Mouse (Mus musculus): ENCODE results near the gene Eif5a. TPM values are rescaled to one million over a fixed set of nuclear protein-coding genes. Genes with fewer than 3 reads are reported as not detected.
"Not testable (repeated sequence)": the region's sequence is repeated elsewhere in the genome, so short reads cannot be mapped to it uniquely, and the experiment has no call there.

Gene Eif5a
- polyA plus RNA-seq, 1 experiment from 2014 or later, result 1,800 TPM

DNA sequence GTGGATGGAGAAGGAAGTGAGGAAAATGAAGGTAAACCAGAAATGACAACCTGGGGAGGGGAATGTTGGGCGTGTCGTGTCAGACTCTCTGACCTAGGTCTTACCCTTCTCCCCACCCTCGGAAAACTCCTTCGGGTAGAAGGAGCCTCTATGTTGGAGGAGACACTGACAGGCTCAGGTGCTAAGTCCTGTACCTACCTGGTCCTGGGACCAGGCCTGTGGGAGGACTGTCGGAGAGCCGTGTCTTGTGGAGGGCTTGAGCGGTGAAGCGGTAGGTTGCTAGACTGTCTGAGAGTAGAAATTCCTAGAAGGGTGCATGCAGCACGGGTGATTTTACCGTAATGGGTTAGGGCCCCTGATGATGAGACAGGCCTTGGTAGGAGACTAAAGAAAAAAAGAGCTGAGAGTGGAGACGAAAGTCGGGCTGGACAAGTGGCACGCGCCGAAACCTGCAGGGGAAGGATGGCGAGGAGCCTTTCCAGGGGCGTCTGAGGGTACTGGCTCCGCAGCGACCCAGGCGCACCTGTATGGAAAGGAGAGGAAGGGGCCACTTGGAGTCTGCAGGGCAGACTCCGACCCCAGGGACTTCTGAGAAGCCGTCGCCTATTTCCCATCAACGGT, 43.0 kb upstream of the Eif5a start, which contains the start of gene Cldn7:
Gene Cldn7, plus strand, starts transcription at position 130 of the 621 bp plus-strand sequence.
- Histone ChIP-seq H3K27ac (ENCODE audit: low read depth, low read length) (no peak within 1 kb of the TSS), H3K9me3 (ENCODE audit: control insufficient read depth, low read length) (no peaks in the 10 kb centered on the region), H3K4me2 (no peak within 1 kb of the TSS), H3K27me3 (ENCODE audit: control insufficient read depth, insufficient read depth, low read length) (peaks cover 54% of the 10 kb centered on the region), H3K4me3 (ENCODE audit: low read depth, low read length) (no peak within 1 kb of the TSS), H3K9ac (ENCODE audit: low read length) (no peak within 1 kb of the TSS), H3K4me1 (ENCODE audit: control insufficient read depth, insufficient read depth, low read length) (peaks cover 6% of the 10 kb centered on the region; the same call in 1 of the 2 replicates), H3K36me3 (ENCODE audit: control insufficient read depth, insufficient read depth, low read length) (peaks cover 7% of the 10 kb centered on the region; the same call in 1 of the 2 replicates)
- DNase-seq (ENCODE audit: low spot score, missing footprints) (peak; percentile 92), ATAC-seq (ENCODE audit: low FRiP score) (no peak)
- 13% methylated on average over 24 of the region's 24 CpGs for WGBS

DNA sequence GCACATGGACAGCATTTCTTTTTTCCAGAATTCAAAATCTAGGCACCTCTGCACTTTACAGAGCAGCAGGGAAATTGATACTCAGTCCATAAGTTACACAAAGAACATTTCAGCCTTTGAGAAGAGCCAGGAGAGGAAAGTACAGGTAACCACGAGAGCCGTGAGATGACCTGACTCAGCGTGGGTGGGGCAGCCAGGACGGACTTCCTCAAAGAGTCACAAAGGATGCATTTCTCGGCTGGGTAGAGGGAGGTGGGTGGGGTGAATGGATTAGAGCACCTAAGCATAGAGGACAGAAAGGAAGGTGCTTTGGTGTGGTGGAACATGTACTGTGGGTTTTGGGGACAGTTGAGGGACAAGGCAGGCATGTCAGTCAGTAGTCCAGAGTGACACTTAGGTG, 40.1 kb upstream of the Eif5a start:
- Histone ChIP-seq H3K27me3 (ENCODE audit: control insufficient read depth, insufficient read depth, low read length) (peaks cover 39% of the 10 kb centered on the region), H3K36me3 (ENCODE audit: control insufficient read depth, insufficient read depth, low read length) (no peaks in the 10 kb centered on the region), H3K4me1 (ENCODE audit: control insufficient read depth, insufficient read depth, low read length) (peaks cover 6% of the 10 kb centered on the region; the same call in 1 of the 2 replicates), H3K9ac (ENCODE audit: low read length) (no peak overlapping the region), H3K4me3 (ENCODE audit: low read depth, low read length) (no peak overlapping the region), H3K4me2 (no peak overlapping the region), H3K27ac (ENCODE audit: low read depth, low read length) (no peak overlapping the region), H3K9me3 (ENCODE audit: control insufficient read depth, low read length) (no peaks in the 10 kb centered on the region)
- WGBS, result 59% methylated on average over 5 of the region's 5 CpGs
- DNase-seq (ENCODE audit: low spot score, missing footprints) (no peak), ATAC-seq (ENCODE audit: low FRiP score) (no peak)

GRCm38 (mm10) chr11:69960616-69961015, 38.9 kb upstream of the Eif5a start:
- DNase-seq (ENCODE audit: low spot score, missing footprints) (no peak), ATAC-seq (ENCODE audit: low FRiP score) (no peak)
- Histone ChIP-seq H3K36me3 (ENCODE audit: control insufficient read depth, insufficient read depth, low read length) (no peaks in the 10 kb centered on the region), H3K9me3 (ENCODE audit: control insufficient read depth, low read length) (no peaks in the 10 kb centered on the region), H3K4me3 (ENCODE audit: low read depth, low read length) (no peak overlapping the region), H3K4me1 (ENCODE audit: control insufficient read depth, insufficient read depth, low read length) (0 out of 2 replicates have a peak, but pooled peaks cover 3% of the 10 kb centered on the region), H3K4me2 (no peak overlapping the region), H3K27ac (ENCODE audit: low read depth, low read length) (no peak overlapping the region), H3K27me3 (ENCODE audit: control insufficient read depth, insufficient read depth, low read length) (peaks cover 27% of the 10 kb centered on the region), H3K9ac (ENCODE audit: low read length) (no peak overlapping the region)
- WGBS, result 25% methylated on average over 5 of the region's 5 CpGs

- no peak overlapping the region for H3K4me3 ChIP-seq (ENCODE audit: low read depth, low read length)
- 73% methylated on average over 1 of the region's 1 CpGs for WGBS
- H3K9ac ChIP-seq (ENCODE audit: low read length), result no peak overlapping the region
- H3K27me3 ChIP-seq (ENCODE audit: control insufficient read depth, insufficient read depth, low read length), result no peaks in the 10 kb centered on the region
- H3K27ac ChIP-seq (ENCODE audit: low read depth, low read length), result no peak overlapping the region
- no peak for ATAC-seq (ENCODE audit: low FRiP score)
- no peaks in the 10 kb centered on the region for H3K36me3 ChIP-seq (ENCODE audit: control insufficient read depth, insufficient read depth, low read length)
- no peaks in the 10 kb centered on the region for H3K9me3 ChIP-seq (ENCODE audit: control insufficient read depth, low read length)
- no peak overlapping the region for H3K4me2 ChIP-seq
- no peaks in the 10 kb centered on the region for H3K4me1 ChIP-seq (ENCODE audit: control insufficient read depth, insufficient read depth, low read length)
- no peak for DNase-seq (ENCODE audit: low spot score, missing footprints)
Measured at GRCm38 (mm10) chr11:69956218-69956617, 34.5 kb upstream of the Eif5a start.

DNA sequence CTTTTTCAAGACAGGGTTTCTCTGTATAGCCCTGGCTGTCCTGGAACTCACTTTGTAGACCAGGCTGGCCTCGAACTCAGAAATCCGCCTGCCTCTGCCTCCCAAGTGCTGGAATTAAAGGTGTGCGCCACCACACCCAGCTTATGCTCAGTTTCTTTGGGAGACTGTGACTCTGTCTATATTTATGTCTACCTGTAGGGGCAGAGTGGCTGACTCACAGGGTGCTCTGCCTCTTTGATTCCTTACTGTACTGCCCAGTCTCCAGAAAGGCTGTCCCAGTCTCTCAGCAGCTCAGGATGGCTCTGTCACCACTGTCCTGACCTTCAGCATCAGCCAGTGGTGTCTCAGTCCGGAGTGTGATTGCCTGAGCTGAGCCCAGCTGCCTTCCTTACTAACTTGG, 33.9 kb upstream of the Eif5a start:
- not testable (repeated sequence) for DNase-seq (ENCODE audit: low spot score, missing footprints); H3K4me3 ChIP-seq (ENCODE audit: low read depth, low read length); H3K27ac ChIP-seq (ENCODE audit: low read depth, low read length); H3K9ac ChIP-seq (ENCODE audit: low read length); H3K36me3 ChIP-seq (ENCODE audit: control insufficient read depth, insufficient read depth, low read length); ATAC-seq (ENCODE audit: low FRiP score); H3K9me3 ChIP-seq (ENCODE audit: control insufficient read depth, low read length); H3K4me1 ChIP-seq (ENCODE audit: control insufficient read depth, insufficient read depth, low read length); H3K27me3 ChIP-seq (ENCODE audit: control insufficient read depth, insufficient read depth, low read length); H3K4me2 ChIP-seq
- WGBS, result 81% methylated on average over 4 of the region's 4 CpGs

DNA sequence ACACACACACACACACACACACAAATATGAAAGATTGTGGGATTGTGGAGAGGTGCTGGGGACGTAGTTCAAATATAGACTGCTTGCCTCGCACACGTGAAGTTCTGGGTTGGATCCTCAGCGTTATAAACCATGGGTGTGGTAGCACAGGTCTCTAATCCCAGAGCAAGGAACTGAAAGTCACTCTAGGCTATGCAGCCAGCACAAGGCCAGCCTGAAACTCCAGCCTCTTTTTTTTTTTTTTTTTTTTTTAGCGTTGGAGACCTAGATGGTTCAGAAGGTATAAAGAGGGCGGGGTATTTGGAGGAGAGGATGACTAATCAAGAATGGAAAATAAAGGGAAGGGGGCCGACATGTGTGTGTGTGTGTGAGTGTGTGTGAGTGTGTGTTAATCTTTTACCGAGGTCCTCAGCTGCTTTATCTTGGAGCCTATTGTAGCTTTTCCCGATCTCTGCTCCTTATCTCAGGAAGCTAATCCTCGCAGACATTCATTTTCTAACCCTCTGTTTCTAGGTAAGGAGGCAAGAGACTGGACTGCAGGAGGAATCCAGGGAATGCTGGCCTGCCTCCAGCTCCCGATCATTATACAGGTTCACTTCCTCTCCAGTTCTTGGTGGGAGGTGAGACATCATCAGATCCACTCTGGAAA, 31.6 kb upstream of the Eif5a start:
- no peaks in the 10 kb centered on the region for H3K27me3 ChIP-seq (ENCODE audit: control insufficient read depth, insufficient read depth, low read length)
- ATAC-seq (ENCODE audit: low FRiP score) (no peak), DNase-seq (ENCODE audit: low spot score, missing footprints) (no peak)
- H3K36me3 ChIP-seq (ENCODE audit: control insufficient read depth, insufficient read depth, low read length), result no peaks in the 10 kb centered on the region
- H3K27ac ChIP-seq (ENCODE audit: low read depth, low read length), result no peak overlapping the region
- WGBS, result 70% methylated on average over 11 of the region's 11 CpGs
- no peaks in the 10 kb centered on the region for H3K9me3 ChIP-seq (ENCODE audit: control insufficient read depth, low read length)
- H3K4me1 ChIP-seq (ENCODE audit: control insufficient read depth, insufficient read depth, low read length), result peaks cover 4% of the 10 kb centered on the region; the same call in 1 of the 2 replicates
- H3K4me2 ChIP-seq, result no peak overlapping the region
- H3K9ac ChIP-seq (ENCODE audit: low read length), result no peak overlapping the region
- H3K4me3 ChIP-seq (ENCODE audit: low read depth, low read length), result no peak overlapping the region

DNA sequence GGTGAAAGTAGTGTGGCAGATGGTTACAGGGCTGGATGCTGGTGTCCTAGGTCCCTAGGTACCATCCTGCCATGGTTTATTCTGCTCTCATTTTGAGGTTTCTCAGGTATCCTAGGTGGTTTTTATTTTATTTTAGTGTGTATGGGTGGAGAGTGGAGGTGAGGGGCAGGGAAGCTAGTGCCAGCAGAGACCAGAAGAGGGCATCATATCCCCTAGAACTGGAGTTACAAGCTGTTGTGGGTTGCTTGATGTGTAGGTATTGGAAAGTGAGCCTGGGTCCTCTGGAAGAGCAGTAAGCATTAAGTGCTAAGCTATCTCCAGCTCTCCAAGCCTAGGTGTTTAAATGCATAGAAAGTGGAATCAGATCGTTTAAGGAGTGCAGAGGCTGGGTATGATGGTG, 30.5 kb upstream of the Eif5a start:
- H3K9ac ChIP-seq (ENCODE audit: low read length), result no peak overlapping the region
- H3K4me3 ChIP-seq (ENCODE audit: low read depth, low read length), result no peak overlapping the region
- no peak overlapping the region for H3K27ac ChIP-seq (ENCODE audit: low read depth, low read length)
- H3K4me1 ChIP-seq (ENCODE audit: control insufficient read depth, insufficient read depth, low read length), result peaks cover 9% of the 10 kb centered on the region
- no peaks in the 10 kb centered on the region for H3K9me3 ChIP-seq (ENCODE audit: control insufficient read depth, low read length)
- no peaks in the 10 kb centered on the region for H3K36me3 ChIP-seq (ENCODE audit: control insufficient read depth, insufficient read depth, low read length)
- no peak for DNase-seq (ENCODE audit: low spot score, missing footprints)
- no peak for ATAC-seq (ENCODE audit: low FRiP score)
- no peaks in the 10 kb centered on the region for H3K27me3 ChIP-seq (ENCODE audit: control insufficient read depth, insufficient read depth, low read length)
- no peak overlapping the region for H3K4me2 ChIP-seq
- 52% methylated on average over 1 of the region's 1 CpGs for WGBS

DNA sequence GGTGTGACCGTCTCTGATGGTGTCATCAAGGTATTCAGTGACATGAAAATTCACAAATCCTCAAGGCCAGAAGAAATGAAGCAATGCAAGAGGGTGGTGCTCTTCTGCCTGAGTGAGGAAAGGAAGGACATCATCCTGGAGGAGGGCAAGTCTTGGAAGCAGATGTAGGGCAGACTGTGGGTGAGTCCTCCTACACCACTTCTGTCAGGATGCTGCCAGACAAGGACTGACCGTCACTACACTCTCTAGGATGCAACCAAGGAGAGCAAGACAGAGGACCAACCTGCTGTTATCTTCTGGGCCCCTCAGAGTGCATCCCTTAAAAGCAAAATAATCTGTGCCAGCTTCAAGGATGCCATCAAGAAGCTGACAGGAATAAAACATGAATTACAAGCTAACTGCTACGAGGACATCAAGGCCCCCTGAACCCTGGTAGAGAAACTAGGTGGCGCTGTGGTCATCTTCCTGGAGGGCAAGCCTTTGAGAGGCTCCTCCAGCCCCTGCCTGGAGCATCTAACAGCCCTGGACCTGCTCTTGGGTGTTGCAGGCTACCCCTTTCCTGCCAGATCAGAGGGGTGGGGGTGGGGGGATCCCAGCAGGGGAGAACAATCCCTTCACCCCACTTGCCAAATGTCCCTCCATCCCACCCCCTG, 29.2 kb upstream of the Eif5a start:
- H3K4me3 ChIP-seq (ENCODE audit: low read depth, low read length), result no peak overlapping the region
- H3K4me2 ChIP-seq, result no peak overlapping the region
- no peak overlapping the region for H3K27ac ChIP-seq (ENCODE audit: low read depth, low read length)
- H3K4me1 ChIP-seq (ENCODE audit: control insufficient read depth, insufficient read depth, low read length), result peaks cover 9% of the 10 kb centered on the region
- H3K27me3 ChIP-seq (ENCODE audit: control insufficient read depth, insufficient read depth, low read length), result no peaks in the 10 kb centered on the region
- WGBS, result 47% methylated on average over 4 of the region's 4 CpGs
- H3K36me3 ChIP-seq (ENCODE audit: control insufficient read depth, insufficient read depth, low read length), result no peaks in the 10 kb centered on the region
- H3K9me3 ChIP-seq (ENCODE audit: control insufficient read depth, low read length), result no peaks in the 10 kb centered on the region
- DNase-seq (ENCODE audit: low spot score, missing footprints), result peak; percentile 87
- no peak for ATAC-seq (ENCODE audit: low FRiP score)
- no peak overlapping the region for H3K9ac ChIP-seq (ENCODE audit: low read length)

- H3K36me3 ChIP-seq (ENCODE audit: control insufficient read depth, insufficient read depth, low read length), result no peaks in the 10 kb centered on the region
- peak overlapping the region; percentile 61 for H3K4me2 ChIP-seq
- H3K9me3 ChIP-seq (ENCODE audit: control insufficient read depth, low read length), result no peaks in the 10 kb centered on the region
- under 1% methylated on average over 14 of the region's 14 CpGs for WGBS
- peak overlapping the region; percentile 49 for H3K4me3 ChIP-seq (ENCODE audit: low read depth, low read length)
- DNase-seq (ENCODE audit: low spot score, missing footprints), result peak; percentile 99
- no peaks in the 10 kb centered on the region for H3K27me3 ChIP-seq (ENCODE audit: control insufficient read depth, insufficient read depth, low read length)
- H3K9ac ChIP-seq (ENCODE audit: low read length), result peak overlapping the region; percentile 78
- peak overlapping the region; percentile 74 for H3K27ac ChIP-seq (ENCODE audit: low read depth, low read length)
- ATAC-seq (ENCODE audit: low FRiP score), result peak; percentile 65
- peaks cover 9% of the 10 kb centered on the region for H3K4me1 ChIP-seq (ENCODE audit: control insufficient read depth, insufficient read depth, low read length)
Measured at GRCm38 (mm10) chr11:69948763-69949150, 27.0 kb upstream of the Eif5a start.
